Mouse (Mus musculus): ENCODE results near the gene Plac9a.

Gene Plac9a

GRCm38 (mm10) chr14:25866832-25867231, 36.1 kb downstream of the Plac9a start:
- CTCF ChIA-PET, result interaction anchor here in 2 of 4 experiments (0.6 to 1.5 kb wide), 2 partner anchors 24 to 478 kb away, joined by 8 to 9 read pairs; partner anchors contain the start of gene Anxa11 (in 1 of the 2)

GRCm38 (mm10) chr14:25866384-25866783, 36.5 kb downstream of the Plac9a start:
- ChIA-PET POLR2A (interaction anchor here in 3 of 4 experiments (0.6 to 5.0 kb wide), 13 partner anchors 11 to 555 kb away, joined by 3 to 38 read pairs (median 4); partner anchors contain the start of gene Anxa11 (in 3 of the 3)), CTCF (interaction anchor here in 2 of 4 experiments (0.6 to 1.5 kb wide), 2 partner anchors 24 to 478 kb away, joined by 8 to 9 read pairs; partner anchors contain the start of gene Anxa11 (in 1 of the 2))

More at GRCm38 (mm10) chr14:25866832-25867231, 36.1 kb downstream of the Plac9a start:
- POLR2A ChIA-PET, result interaction anchor here in 3 of 4 experiments (0.6 to 5.0 kb wide), 13 partner anchors 11 to 554 kb away, joined by 3 to 38 read pairs (median 4); partner anchors contain the start of gene Anxa11 (in 3 of the 3)

DNA sequence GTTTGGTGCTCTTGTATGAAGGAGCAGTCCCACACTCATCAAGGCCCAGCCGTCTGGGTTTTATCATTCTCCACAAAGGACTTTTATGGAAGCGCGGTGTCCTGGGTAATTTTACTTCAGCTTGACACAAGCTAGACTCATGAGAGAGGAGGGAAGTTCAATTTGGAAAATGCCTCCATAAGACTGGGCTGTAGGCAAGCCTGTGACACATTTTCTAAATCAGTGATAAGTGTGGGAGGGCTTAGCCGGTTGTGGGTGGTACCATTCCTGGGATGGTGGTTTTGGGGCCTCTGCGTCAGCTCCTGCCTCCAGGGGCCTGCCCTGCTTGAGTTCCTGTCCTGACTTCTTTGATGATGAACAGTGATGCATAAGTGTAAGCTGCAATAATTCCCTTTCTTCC, 37.6 kb downstream of the Plac9a start:
- POLR2A ChIA-PET, result interaction anchor here in 2 of 4 experiments (0.8 to 2.3 kb wide), 6 partner anchors 9 to 34 kb away, joined by 3 to 14 read pairs (median 4); partner anchors contain the start of gene Anxa11 (in 2 of the 2)
- CTCF ChIA-PET, result interaction anchor here in 1 of 4 experiments (1.1 kb wide), 1 partner anchor 33 kb away, joined by 4 read pairs; no protein-coding TSS in a partner anchor

DNA sequence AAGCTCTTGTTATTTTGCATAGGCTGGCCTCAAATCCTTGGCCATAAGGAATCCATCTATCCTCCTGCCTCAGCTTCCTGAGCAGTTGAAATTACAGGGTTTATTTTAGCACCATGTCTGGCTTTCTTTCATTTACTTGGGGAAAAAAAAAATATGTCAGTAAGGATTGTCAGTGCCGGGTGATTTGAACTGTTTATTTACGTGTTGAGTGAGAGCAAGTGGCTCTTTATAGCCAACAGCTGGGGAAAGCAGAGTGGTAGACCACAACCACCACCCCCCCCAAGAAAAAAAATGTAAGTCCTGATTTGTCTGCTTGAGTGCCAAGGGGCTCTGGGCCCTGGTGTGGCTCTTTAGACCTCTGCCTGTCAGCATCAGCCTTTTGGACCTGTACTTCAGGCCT, 39.2 kb downstream of the Plac9a start:
- CTCF ChIA-PET, result no interaction called here
- POLR2A ChIA-PET, result interaction anchor here in 3 of 4 experiments (0.9 to 2.0 kb wide), 13 partner anchors 8 to 45 kb away, joined by 3 to 21 read pairs (median 4); partner anchors contain the start of gene Anxa11 (in 3 of the 3)

DNA sequence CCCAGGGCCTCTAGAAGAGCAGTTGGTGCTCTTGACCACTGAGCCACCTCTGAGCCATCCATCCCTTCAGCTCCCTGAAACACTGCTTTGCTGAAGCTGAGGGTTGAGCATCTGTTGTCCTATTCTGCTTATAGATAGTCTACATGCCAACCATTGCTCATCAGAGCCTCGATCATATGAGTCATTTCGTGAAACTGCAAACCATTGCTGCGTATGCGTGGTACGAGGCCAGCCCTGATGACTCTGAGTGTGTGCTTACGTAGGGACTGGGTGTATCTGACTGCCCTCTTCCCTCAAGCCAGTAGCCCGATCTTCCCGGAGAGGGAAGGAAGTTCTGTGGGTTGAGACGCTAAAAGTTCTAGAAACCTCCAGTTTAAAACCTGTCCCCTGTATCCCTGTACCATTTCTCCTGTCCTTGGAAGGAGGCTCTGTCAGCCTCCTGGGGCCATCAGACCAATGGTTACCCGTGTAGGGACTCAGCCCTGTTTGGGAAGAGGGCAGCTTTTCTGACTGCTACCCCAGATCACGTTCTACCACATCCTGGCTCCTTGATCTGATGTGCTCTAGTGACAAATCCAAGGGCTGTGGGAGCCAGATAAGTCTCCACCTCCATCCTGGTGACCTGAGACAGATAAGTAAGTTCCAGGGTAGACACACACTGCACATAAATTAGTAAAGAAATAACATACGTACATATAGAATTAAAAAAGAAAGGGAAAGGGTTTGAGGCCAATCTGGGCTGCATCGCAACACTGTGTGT, 40.9 kb downstream of the Plac9a start:
- ChIA-PET POLR2A (no interaction called here), CTCF (no interaction called here)

DNA sequence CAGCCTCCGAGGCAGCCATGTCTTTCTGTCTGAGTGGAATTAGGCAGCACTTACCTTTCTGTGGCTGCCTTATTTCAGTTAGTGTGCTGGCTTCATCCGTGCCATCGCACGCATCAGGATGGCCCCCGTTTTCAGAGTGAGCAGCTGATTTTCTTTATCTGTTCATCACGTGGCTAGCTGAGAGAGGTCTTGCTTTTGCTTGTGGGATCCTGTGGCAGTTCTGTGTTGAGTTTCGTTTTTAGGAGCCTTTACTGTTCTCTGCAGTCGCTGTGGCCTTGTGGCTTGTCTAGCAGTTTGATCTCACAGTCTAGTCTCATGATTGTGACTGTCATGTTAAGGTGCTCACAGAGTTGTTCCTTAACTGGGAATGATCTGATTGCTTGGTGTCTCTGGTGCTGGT, 45.0 kb downstream of the Plac9a start:
- ChIA-PET CTCF (interaction anchor here in 1 of 4 experiments (0.6 kb wide), 1 partner anchor 58 kb away, joined by 13 read pairs; no protein-coding TSS in a partner anchor), POLR2A (interaction anchor here in 3 of 4 experiments (1.2 to 9.0 kb wide), 5 partner anchors 11 to 19 kb away, joined by 5 to 86 read pairs (median 18); partner anchors contain the start of gene Anxa11 (in 2 of the 3))

DNA sequence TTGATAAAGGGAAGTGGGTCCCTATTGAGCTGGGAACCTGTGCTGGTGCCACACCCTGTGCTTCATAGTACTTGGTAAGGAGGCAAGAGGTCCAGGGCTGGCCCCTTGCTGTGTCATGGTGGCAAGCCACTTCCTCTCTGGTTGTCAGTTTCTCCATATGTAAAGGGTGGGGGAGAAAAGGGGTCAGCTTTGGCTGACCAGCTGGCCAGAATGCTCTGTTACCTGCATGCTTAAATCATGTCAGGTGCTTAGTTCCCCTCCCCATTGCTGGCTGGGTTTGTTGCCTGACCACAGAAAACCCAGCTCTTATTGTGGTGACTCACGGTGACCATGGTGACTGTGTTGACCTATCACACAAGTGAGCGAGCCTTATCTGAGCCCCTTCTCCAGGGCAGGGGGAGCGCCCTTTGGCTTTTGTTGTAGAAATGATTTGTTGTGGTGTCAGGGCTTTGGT, 45.7 kb downstream of the Plac9a start:
- ChIA-PET CTCF (interaction anchor here in 1 of 4 experiments (0.6 kb wide), 1 partner anchor 58 kb away, joined by 13 read pairs; no protein-coding TSS in a partner anchor), POLR2A (interaction anchor here in 3 of 4 experiments (0.5 to 9.0 kb wide), 8 partner anchors 9 to 393 kb away, joined by 3 to 86 read pairs (median 15); partner anchors contain the start of gene Anxa11 (in 2 of the 3))

DNA sequence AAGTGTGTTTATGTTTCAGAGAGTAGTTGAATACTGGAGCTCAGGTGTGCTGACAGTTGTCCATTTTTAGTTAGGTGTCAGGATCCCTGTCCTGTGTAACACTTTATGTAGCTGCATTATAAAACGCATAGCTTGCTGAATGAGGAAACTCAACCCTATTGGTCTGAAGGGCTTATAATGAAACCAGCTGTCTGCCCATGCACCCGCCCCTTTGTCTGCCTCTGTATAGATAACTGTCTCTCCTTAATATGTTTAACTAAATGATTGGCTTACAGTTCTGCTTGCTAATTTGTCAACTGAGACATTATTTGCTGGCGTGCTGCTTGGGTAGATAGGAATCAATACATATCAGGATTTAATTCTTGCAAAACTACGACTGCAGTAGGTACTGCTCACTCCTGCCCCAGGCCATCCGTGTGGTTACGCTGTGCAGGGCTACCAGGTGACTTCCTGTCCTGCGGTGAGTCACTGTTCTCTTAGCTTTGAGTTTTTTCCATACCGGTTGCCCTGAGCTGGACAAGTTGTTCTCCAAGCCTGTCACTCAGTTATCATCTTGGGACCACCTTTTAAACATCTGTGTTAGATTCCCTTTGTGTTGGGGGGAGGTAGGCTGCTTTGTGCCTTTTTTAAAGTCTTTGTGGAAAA, 47.5 kb downstream of the Plac9a start:
- ChIA-PET CTCF (interaction anchor here in 2 of 4 experiments (0.8 to 1.3 kb wide), 3 partner anchors 9 to 226 kb away, joined by 3 to 5 read pairs (median 3); no protein-coding TSS in a partner anchor), POLR2A (interaction anchor here in 3 of 4 experiments (0.7 to 9.0 kb wide), 18 partner anchors 9 to 190 kb away, joined by 3 to 86 read pairs (median 6); partner anchors contain the start of gene Anxa11 (in 3 of the 3))

DNA sequence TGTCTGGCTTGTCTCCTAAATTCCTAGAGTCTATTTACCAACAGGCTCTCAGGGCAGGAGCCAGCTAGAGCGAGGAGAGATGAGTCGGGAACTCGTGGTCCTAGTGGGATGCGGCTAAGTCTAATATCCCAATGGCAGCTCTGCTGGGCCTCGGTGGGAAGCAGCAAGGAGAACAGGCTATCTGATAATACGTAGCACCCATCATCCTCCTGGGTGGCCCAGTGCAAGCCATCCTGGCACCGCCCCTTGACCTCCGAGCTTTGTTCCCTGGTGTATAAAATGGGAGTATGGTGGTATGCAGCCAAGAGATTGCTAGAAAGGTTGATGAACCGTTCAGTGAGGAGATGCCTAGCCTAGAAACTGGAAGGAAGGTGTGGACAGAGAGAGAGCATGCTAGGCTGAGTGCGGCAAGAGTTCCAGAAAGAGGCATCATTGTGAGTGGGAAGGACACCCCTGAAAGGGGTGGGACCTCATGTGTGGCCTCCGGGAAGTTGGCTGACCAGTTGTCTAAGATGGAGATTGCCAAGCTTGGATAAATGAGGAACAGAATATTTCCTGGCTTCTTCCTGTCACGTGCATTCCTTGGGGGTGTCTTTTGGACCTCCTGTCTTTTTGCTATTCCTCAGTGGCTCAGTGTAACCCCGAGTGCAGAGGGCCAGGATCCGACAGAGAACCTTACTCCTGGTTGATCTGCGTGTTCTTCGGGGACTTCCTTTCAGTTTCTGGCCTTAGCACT, 49.0 kb downstream of the Plac9a start:
- POLR2A ChIA-PET, result interaction anchor here (1.1 to 9.0 kb wide), 10 partner anchors 9 to 49 kb away, joined by 3 to 86 read pairs (median 7); partner anchors contain the start of gene Anxa11 (in 3 of the 4)
- CTCF ChIA-PET, result no interaction called here

GRCm38 (mm10) chr14:25853295-25853694, 49.6 kb downstream of the Plac9a start:
- CTCF ChIA-PET, result interaction anchor here in 1 of 4 experiments (0.5 kb wide), 1 partner anchor 24 kb away, joined by 3 read pairs; no protein-coding TSS in a partner anchor
- POLR2A ChIA-PET, result interaction anchor here (1.1 to 9.0 kb wide), 9 partner anchors 8 to 48 kb away, joined by 3 to 86 read pairs (median 7); partner anchors contain the start of gene Anxa11 (in 3 of the 4)

GRCm38 (mm10) chr14:25852121-25852561, 50.8 kb downstream of the Plac9a start:
- ChIA-PET CTCF (interaction anchor here in 1 of 4 experiments (0.5 kb wide), 1 partner anchor 66 kb away, joined by 3 read pairs; no protein-coding TSS in a partner anchor), POLR2A (interaction anchor here in 3 of 4 experiments (1.7 to 9.0 kb wide), 5 partner anchors 10 to 17 kb away, joined by 6 to 86 read pairs (median 10); partner anchors contain the start of gene Anxa11 (in 3 of the 3))

DNA sequence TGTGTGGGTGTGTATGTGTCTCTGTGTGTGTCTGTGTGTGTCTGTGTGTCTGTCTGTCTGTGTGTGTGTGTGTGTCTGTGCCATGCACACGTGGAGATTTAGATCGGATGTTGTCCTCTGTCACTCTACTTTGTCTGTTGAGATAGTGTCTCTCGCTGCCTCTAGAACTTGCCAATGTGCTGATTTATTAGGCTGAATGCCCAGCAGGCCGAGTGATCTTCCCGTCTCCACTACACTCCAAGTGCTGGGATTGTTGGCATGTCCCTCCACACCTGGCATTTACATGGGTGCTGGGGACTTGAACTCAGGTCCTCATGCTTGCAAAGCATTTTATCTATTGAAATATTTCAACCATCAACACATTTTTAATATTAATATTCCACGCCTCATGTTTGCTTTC, 51.7 kb downstream of the Plac9a start:
- POLR2A ChIA-PET, result interaction anchor here in 2 of 4 experiments (0.6 to 7.7 kb wide), 5 partner anchors 9 to 1226 kb away, joined by 3 to 86 read pairs (median 4); partner anchors contain the start of gene Anxa11 (in 2 of the 2)
- CTCF ChIA-PET, result no interaction called here

DNA sequence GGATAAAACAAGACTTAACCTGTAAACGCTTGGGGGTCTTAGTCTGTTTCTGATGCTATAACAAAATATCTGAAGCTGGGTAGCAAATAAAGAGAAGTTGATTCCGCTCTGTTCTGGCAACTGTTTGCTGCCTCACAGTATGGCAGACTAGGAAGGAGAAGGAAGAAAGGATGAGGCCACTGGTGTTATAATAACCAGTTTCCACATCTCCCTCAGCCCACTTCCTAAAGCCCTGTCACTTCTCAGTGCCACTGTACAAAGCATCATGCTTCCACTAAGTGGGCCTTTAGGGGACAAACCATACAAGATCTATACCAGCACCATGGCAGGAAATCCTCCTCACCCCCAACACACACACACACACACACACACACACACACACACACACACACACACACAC, 52.5 kb downstream of the Plac9a start:
- ChIA-PET CTCF (interaction anchor here in 2 of 4 experiments (0.6 to 1.3 kb wide), 2 partner anchors 44 to 577 kb away, joined by 3 to 4 read pairs; no protein-coding TSS in a partner anchor), POLR2A (interaction anchor here in 3 of 4 experiments (0.6 to 7.7 kb wide), 8 partner anchors 8 to 1227 kb away, joined by 3 to 86 read pairs (median 4); partner anchors contain the start of gene Anxa11 (in 2 of the 3))

DNA sequence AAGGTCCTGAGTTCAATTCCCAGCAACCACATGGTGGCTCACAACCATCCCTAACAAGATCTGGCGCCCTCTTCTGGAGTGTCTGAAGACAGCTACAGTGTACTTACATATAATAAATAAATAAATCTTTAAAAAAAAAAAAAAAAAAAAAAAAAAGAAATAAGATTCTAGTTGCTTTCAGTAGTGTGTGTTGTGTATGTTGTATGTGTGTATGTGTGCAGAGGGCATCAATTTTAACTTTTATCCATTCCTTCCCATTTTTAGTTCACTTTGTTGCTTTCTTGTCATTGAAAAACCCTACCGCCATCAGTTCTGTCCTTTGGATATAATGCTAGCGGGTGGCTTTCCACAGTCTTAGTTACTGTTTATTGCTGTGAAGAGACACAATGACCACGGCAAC, 54.2 kb downstream of the Plac9a start:
- ChIA-PET CTCF (interaction anchor here in 2 of 4 experiments (0.6 to 1.2 kb wide), 2 partner anchors 17 to 19 kb away, joined by 4 to 5 read pairs; no protein-coding TSS in a partner anchor), POLR2A (interaction anchor here in 3 of 4 experiments (0.7 to 2.6 kb wide), 12 partner anchors 7 to 260 kb away, joined by 3 to 12 read pairs (median 4); partner anchors contain the start of genes Anxa11 (in 1 of the 3) and Zcchc24 (in 1 of the 3))

- POLR2A ChIA-PET, result interaction anchor here in 3 of 4 experiments (0.9 to 1.5 kb wide), 9 partner anchors 9 to 259 kb away, joined by 3 to 6 read pairs (median 4); no protein-coding TSS in a partner anchor
- CTCF ChIA-PET, result interaction anchor here in 2 of 4 experiments (0.6 to 1.2 kb wide), 3 partner anchors 16 to 20 kb away, joined by 4 to 5 read pairs (median 4); no protein-coding TSS in a partner anchor
Observed at GRCm38 (mm10) chr14:25848237-25848636, 54.7 kb downstream of the Plac9a start.

DNA sequence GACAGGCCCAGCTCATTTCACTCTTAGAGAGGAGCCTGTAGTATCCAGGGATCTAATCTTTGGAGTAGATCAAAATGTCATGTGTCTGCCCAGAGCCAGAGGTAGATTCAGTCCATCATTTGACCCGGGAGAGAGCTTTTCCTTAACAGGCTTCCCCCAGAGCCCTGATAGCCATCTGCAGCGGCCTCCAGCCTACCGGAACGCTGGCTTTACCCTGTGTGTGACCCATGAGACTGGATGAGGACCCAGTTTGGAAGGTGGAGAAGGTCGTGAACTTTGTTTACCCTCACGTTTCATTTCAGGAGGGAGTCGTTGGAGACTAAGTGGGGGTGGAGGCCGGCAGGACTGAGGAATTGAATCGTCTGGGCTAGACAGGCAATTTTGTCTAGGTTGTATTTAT, 55.2 kb downstream of the Plac9a start:
- ChIA-PET POLR2A (interaction anchor here in 3 of 4 experiments (0.7 to 1.5 kb wide), 10 partner anchors 8 to 258 kb away, joined by 3 to 6 read pairs (median 4); no protein-coding TSS in a partner anchor), CTCF (interaction anchor here in 2 of 4 experiments (1.1 to 1.2 kb wide), 2 partner anchors 15 to 16 kb away, joined by 4 read pairs; no protein-coding TSS in a partner anchor)

All from embryonic stem cell, embryonic (primary cell).